Mouse (Mus musculus) embryonic fibroblast, embryonic 13.5 days (primary cell): ENCODE data around the gene Gsk3a.

ENCODE experiments used
- CTCF ChIP-seq: IDR thresholded peaks from 2 replicates; pipeline ENCODE4 v1.5.1; 2011; ENCODE audit warnings: mild to moderate bottlenecking, control low read depth, low read length, moderate library complexity, borderline replicate concordance; ENCODE audit not compliant: insufficient read depth
- POLR2A ChIP-seq: IDR thresholded peaks from 2 replicates; pipeline ENCODE4 v1.6.1; 2011; ENCODE audit warnings: low read depth, mild to moderate bottlenecking, control low read depth, low read length, moderate library complexity

DNA sequence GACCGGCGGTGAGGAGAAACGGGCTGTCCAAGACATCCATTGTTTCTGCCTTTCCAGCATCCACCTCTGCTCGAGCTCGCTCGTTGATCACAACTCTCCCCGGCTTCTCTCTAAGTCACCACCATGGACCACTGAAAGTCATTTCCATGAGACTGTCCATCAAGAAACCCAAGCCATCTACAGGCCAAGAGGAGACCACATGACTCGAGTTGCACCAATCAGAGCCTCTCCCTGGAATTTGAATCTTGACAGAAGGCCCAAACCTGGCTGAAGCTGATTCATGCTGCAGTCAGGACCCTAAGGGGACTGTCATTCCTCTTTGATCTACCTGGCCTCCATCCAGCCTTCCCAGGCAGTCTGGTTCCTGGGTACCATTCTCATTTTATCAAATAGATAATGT, 45.5 kb downstream of the Gsk3a start:
- TF ChIP-seq POLR2A (no peak), CTCF (no peak)
